Mouse (Mus musculus) stomach, postnatal 0 days (tissue): ENCODE data around the gene Cyb561d1.

Experiments
- CTCF ChIP-seq: IDR thresholded peaks from 2 replicates; pipeline ENCODE4 v1.5.1; 2016; ENCODE audit warnings: antibody characterized with exemption, low read depth, mild to moderate bottlenecking, moderate library complexity
- EP300 ChIP-seq: optimal IDR thresholded peaks from 2 replicates; pipeline ENCODE3; 2016; ENCODE audit warnings: antibody characterized with exemption

GRCm38 (mm10) chr3:108204470-108204869 lies 3.5 kb upstream of the Cyb561d1 start:
- no peak for TF ChIP-seq EP300
- TF ChIP-seq CTCF: no peak
